Mouse (Mus musculus): ENCODE measurements around the gene Pdlim7. TPM values are rescaled to one million over a fixed set of nuclear protein-coding genes. Genes with fewer than 3 reads are reported as not detected.

The Pdlim7 gene
- 162 and 169 TPM in 2 replicates for polyA plus RNA-seq (2015; fragmentation: Nextera tagmentation; extraction: Ambion mirVana)

GRCm38 (mm10) chr13:55513111-55513748, at the start of gene Pdlim7:
TSS of gene Pdlim7 (minus strand) at chr13:55513676.
- H3K9ac ChIP-seq (replicated peaks; ENCODE audit: low read length): peak within 1 kb of the TSS; percentile 94
- H3K27me3 ChIP-seq (ENCODE audit: insufficient read depth, low read length): no peaks in the 10 kb centered on the region
- 1% methylated on average over 55 of the region's 55 CpGs for WGBS
- H3K36me3 ChIP-seq (ENCODE audit: insufficient read depth, low read length): peaks cover 10% of the 10 kb centered on the region
- peaks cover 25% of the 10 kb centered on the region for H3K4me1 ChIP-seq (ENCODE audit: insufficient read depth, low read length)
- peak; percentile 69 for ATAC-seq (ENCODE audit: low FRiP score, low TSS enrichment)
- no peaks in the 10 kb centered on the region for H3K9me3 ChIP-seq (ENCODE audit: low read length)
- peak within 1 kb of the TSS; percentile 84 for H3K4me2 ChIP-seq (replicated peaks; ENCODE audit: low read depth, low read length)
- peak within 1 kb of the TSS; percentile 87 for H3K4me3 ChIP-seq (ENCODE audit: low read length)
- H3K27ac ChIP-seq (ENCODE audit: low read length): peak within 1 kb of the TSS; percentile 96

- peaks cover 32% of the 10 kb centered on the region for H3K36me3 ChIP-seq (ENCODE audit: insufficient read depth, low read length)
- WGBS: 72% methylated on average over 6 of the region's 6 CpGs
Observed at GRCm38 (mm10) chr13:55557499-55557898, 44.0 kb upstream of the Pdlim7 start.

GRCm38 (mm10) chr13:55555921-55556320, 42.4 kb upstream of the Pdlim7 start:
- 87% methylated on average over 9 of the region's 9 CpGs for WGBS
- peaks cover 38% of the 10 kb centered on the region for H3K36me3 ChIP-seq (ENCODE audit: insufficient read depth, low read length)
- H3K27ac ChIP-seq (ENCODE audit: low read length): no peak overlapping the region
- no peaks in the 10 kb centered on the region for H3K4me1 ChIP-seq (ENCODE audit: insufficient read depth, low read length)
- no peak overlapping the region for H3K4me2 ChIP-seq (replicated peaks; ENCODE audit: low read depth, low read length)
- no peak overlapping the region for H3K4me3 ChIP-seq (ENCODE audit: low read length)
- no peak for ATAC-seq (ENCODE audit: low FRiP score, low TSS enrichment)
- no peaks in the 10 kb centered on the region for H3K27me3 ChIP-seq (ENCODE audit: insufficient read depth, low read length)
- no peak overlapping the region for H3K9ac ChIP-seq (replicated peaks; ENCODE audit: low read length)
- no peaks in the 10 kb centered on the region for H3K9me3 ChIP-seq (ENCODE audit: low read length)

More at GRCm38 (mm10) chr13:55557499-55557898, 44.0 kb upstream of the Pdlim7 start:
- no peak for ATAC-seq (ENCODE audit: low FRiP score, low TSS enrichment)
- Histone ChIP-seq H3K4me1 (ENCODE audit: insufficient read depth, low read length) (no peaks in the 10 kb centered on the region), H3K27me3 (ENCODE audit: insufficient read depth, low read length) (no peaks in the 10 kb centered on the region), H3K4me3 (ENCODE audit: low read length) (no peak overlapping the region), H3K27ac (ENCODE audit: low read length) (no peak overlapping the region), H3K9ac (replicated peaks; ENCODE audit: low read length) (no peak overlapping the region), H3K4me2 (replicated peaks; ENCODE audit: low read depth, low read length) (no peak overlapping the region), H3K9me3 (ENCODE audit: low read length) (no peaks in the 10 kb centered on the region)

GRCm38 (mm10) chr13:55549061-55549460, 35.6 kb upstream of the Pdlim7 start:
- no peak overlapping the region for H3K4me2 ChIP-seq (replicated peaks; ENCODE audit: low read depth, low read length)
- ATAC-seq (ENCODE audit: low FRiP score, low TSS enrichment): no peak
- H3K9ac ChIP-seq (replicated peaks; ENCODE audit: low read length): no peak overlapping the region
- no peaks in the 10 kb centered on the region for H3K4me1 ChIP-seq (ENCODE audit: insufficient read depth, low read length)
- WGBS: 63% methylated on average over 15 of the region's 15 CpGs
- H3K36me3 ChIP-seq (ENCODE audit: insufficient read depth, low read length): peaks cover 67% of the 10 kb centered on the region
- no peak overlapping the region for H3K4me3 ChIP-seq (ENCODE audit: low read length)
- no peaks in the 10 kb centered on the region for H3K27me3 ChIP-seq (ENCODE audit: insufficient read depth, low read length)
- H3K27ac ChIP-seq (ENCODE audit: low read length): no peak overlapping the region
- H3K9me3 ChIP-seq (ENCODE audit: low read length): no peaks in the 10 kb centered on the region

- 84% methylated on average over 5 of the region's 5 CpGs for WGBS
Observed at GRCm38 (mm10) chr13:55548426-55548825, 35.0 kb upstream of the Pdlim7 start.

GRCm38 (mm10) chr13:55547916-55548315, 34.4 kb upstream of the Pdlim7 start:
- no peaks in the 10 kb centered on the region for H3K9me3 ChIP-seq (ENCODE audit: low read length)
- no peak overlapping the region for H3K4me2 ChIP-seq (replicated peaks; ENCODE audit: low read depth, low read length)
- 96% methylated on average over 2 of the region's 2 CpGs for WGBS
- H3K36me3 ChIP-seq (ENCODE audit: insufficient read depth, low read length): peaks cover 64% of the 10 kb centered on the region
- ATAC-seq (ENCODE audit: low FRiP score, low TSS enrichment): no peak
- H3K4me3 ChIP-seq (ENCODE audit: low read length): no peak overlapping the region
- no peaks in the 10 kb centered on the region for H3K27me3 ChIP-seq (ENCODE audit: insufficient read depth, low read length)
- no peaks in the 10 kb centered on the region for H3K4me1 ChIP-seq (ENCODE audit: insufficient read depth, low read length)
- no peak overlapping the region for H3K9ac ChIP-seq (replicated peaks; ENCODE audit: low read length)
- no peak overlapping the region for H3K27ac ChIP-seq (ENCODE audit: low read length)

More at GRCm38 (mm10) chr13:55548426-55548825, 35.0 kb upstream of the Pdlim7 start:
- no peaks in the 10 kb centered on the region for H3K9me3 ChIP-seq (ENCODE audit: low read length)
- no peak overlapping the region for H3K9ac ChIP-seq (replicated peaks; ENCODE audit: low read length)
- H3K4me1 ChIP-seq (ENCODE audit: insufficient read depth, low read length): no peaks in the 10 kb centered on the region
- no peaks in the 10 kb centered on the region for H3K27me3 ChIP-seq (ENCODE audit: insufficient read depth, low read length)
- no peak overlapping the region for H3K27ac ChIP-seq (ENCODE audit: low read length)
- no peak overlapping the region for H3K4me2 ChIP-seq (replicated peaks; ENCODE audit: low read depth, low read length)
- H3K36me3 ChIP-seq (ENCODE audit: insufficient read depth, low read length): peaks cover 64% of the 10 kb centered on the region
- ATAC-seq (ENCODE audit: low FRiP score, low TSS enrichment): no peak
- H3K4me3 ChIP-seq (ENCODE audit: low read length): no peak overlapping the region

GRCm38 (mm10) chr13:55544792-55545191, 31.3 kb upstream of the Pdlim7 start:
- no peak overlapping the region for H3K9ac ChIP-seq (replicated peaks; ENCODE audit: low read length)
- H3K27me3 ChIP-seq (ENCODE audit: insufficient read depth, low read length): no peaks in the 10 kb centered on the region
- no peak for ATAC-seq (ENCODE audit: low FRiP score, low TSS enrichment)
- H3K9me3 ChIP-seq (ENCODE audit: low read length): no peaks in the 10 kb centered on the region
- H3K27ac ChIP-seq (ENCODE audit: low read length): no peak overlapping the region
- no peak overlapping the region for H3K4me2 ChIP-seq (replicated peaks; ENCODE audit: low read depth, low read length)
- 91% methylated on average over 6 of the region's 6 CpGs for WGBS
- peaks cover 82% of the 10 kb centered on the region for H3K36me3 ChIP-seq (ENCODE audit: insufficient read depth, low read length)
- H3K4me3 ChIP-seq (ENCODE audit: low read length): no peak overlapping the region
- no peaks in the 10 kb centered on the region for H3K4me1 ChIP-seq (ENCODE audit: insufficient read depth, low read length)

- H3K9me3 ChIP-seq (ENCODE audit: low read length): no peaks in the 10 kb centered on the region
- no peak overlapping the region for H3K27ac ChIP-seq (ENCODE audit: low read length)
- 86% methylated on average over 8 of the region's 8 CpGs for WGBS
- ATAC-seq (ENCODE audit: low FRiP score, low TSS enrichment): no peak
- no peak overlapping the region for H3K4me2 ChIP-seq (replicated peaks; ENCODE audit: low read depth, low read length)
- H3K4me3 ChIP-seq (ENCODE audit: low read length): no peak overlapping the region
- peaks cover 85% of the 10 kb centered on the region for H3K36me3 ChIP-seq (ENCODE audit: insufficient read depth, low read length)
- H3K9ac ChIP-seq (replicated peaks; ENCODE audit: low read length): no peak overlapping the region
- H3K27me3 ChIP-seq (ENCODE audit: insufficient read depth, low read length): no peaks in the 10 kb centered on the region
- no peaks in the 10 kb centered on the region for H3K4me1 ChIP-seq (ENCODE audit: insufficient read depth, low read length)
Observed at GRCm38 (mm10) chr13:55543447-55543846, 30.0 kb upstream of the Pdlim7 start.

GRCm38 (mm10) chr13:55542891-55543290, 29.4 kb upstream of the Pdlim7 start:
- no peaks in the 10 kb centered on the region for H3K9me3 ChIP-seq (ENCODE audit: low read length)
- no peaks in the 10 kb centered on the region for H3K4me1 ChIP-seq (ENCODE audit: insufficient read depth, low read length)
- no peak for ATAC-seq (ENCODE audit: low FRiP score, low TSS enrichment)
- no peak overlapping the region for H3K4me2 ChIP-seq (replicated peaks; ENCODE audit: low read depth, low read length)
- H3K36me3 ChIP-seq (ENCODE audit: insufficient read depth, low read length): peaks cover 84% of the 10 kb centered on the region
- no peak overlapping the region for H3K9ac ChIP-seq (replicated peaks; ENCODE audit: low read length)
- H3K4me3 ChIP-seq (ENCODE audit: low read length): no peak overlapping the region
- 97% methylated on average over 4 of the region's 4 CpGs for WGBS
- H3K27ac ChIP-seq (ENCODE audit: low read length): no peak overlapping the region
- no peaks in the 10 kb centered on the region for H3K27me3 ChIP-seq (ENCODE audit: insufficient read depth, low read length)

GRCm38 (mm10) chr13:55540933-55541332, 27.5 kb upstream of the Pdlim7 start:
- Histone ChIP-seq H3K36me3 (ENCODE audit: insufficient read depth, low read length) (peaks cover 64% of the 10 kb centered on the region), H3K4me2 (replicated peaks; ENCODE audit: low read depth, low read length) (no peak overlapping the region), H3K9me3 (ENCODE audit: low read length) (no peaks in the 10 kb centered on the region), H3K4me3 (ENCODE audit: low read length) (no peak overlapping the region), H3K27me3 (ENCODE audit: insufficient read depth, low read length) (no peaks in the 10 kb centered on the region), H3K9ac (replicated peaks; ENCODE audit: low read length) (no peak overlapping the region), H3K4me1 (ENCODE audit: insufficient read depth, low read length) (no peaks in the 10 kb centered on the region; the same call in 1 of the 2 replicates), H3K27ac (ENCODE audit: low read length) (no peak overlapping the region)
- no peak for ATAC-seq (ENCODE audit: low FRiP score, low TSS enrichment)
- 91% methylated on average over 2 of the region's 2 CpGs for WGBS

All from kidney, embryonic 16.5 days (tissue).